Mouse (Mus musculus) kidney, postnatal 0 days (tissue): ENCODE measurements at regions not wholly inside any gene's neighbourhood (a gene's known extent, or its start where the extent isn't known, plus 50 kb on each side); places are given as distances from the start of the nearest gene placed in this dataset.

ENCODE experiments used
- ATAC-seq: fragments of 200-750 bp; cut with Nextera tagmentation; replicated peaks from 2 replicates; pipeline ENCODE4 v1.8.0; 2017; ENCODE audit warnings: low read depth, moderate number of reproducible peaks, moderate TSS enrichment, moderate library complexity; ENCODE audit not compliant: low FRiP score
- DNase-seq: peaks from one replicate; pipeline ENCODE4 v3.0.0-alpha.2; 2016; ENCODE audit warnings: low spot score
- H3K27ac ChIP-seq: fragments of 300-500 bp; sonication (generic); 2 replicates; pipeline ENCODE4 v1.5.1; 2014; ENCODE audit warnings: mild to moderate bottlenecking
- H3K27me3 ChIP-seq: fragments of 300-500 bp; sonication (generic); 2 replicates; pipeline ENCODE4 v1.6.1; 2014; ENCODE audit warnings: low read length, mixed read lengths; ENCODE audit not compliant: insufficient read depth
- H3K36me3 ChIP-seq: fragments of 300-500 bp; sonication (generic); 2 replicates; pipeline ENCODE4 v1.6.1; 2014; ENCODE audit warnings: low read length, mixed read lengths; ENCODE audit not compliant: insufficient read depth
- H3K4me1 ChIP-seq: fragments of 300-500 bp; sonication (generic); replicated peaks from 2 replicates; pipeline ENCODE4 v1.6.1; 2014; ENCODE audit warnings: antibody characterized with exemption, low read length, mixed read lengths; ENCODE audit not compliant: insufficient read depth
- H3K4me2 ChIP-seq: fragments of 300-500 bp; sonication (generic); 2 replicates; pipeline ENCODE4 v1.6.1; 2014; ENCODE audit warnings: mild to moderate bottlenecking, low read length, moderate library complexity, mixed read lengths
- H3K4me3 ChIP-seq: fragments of 300-500 bp; sonication (generic); replicated peaks from 2 replicates; pipeline ENCODE4 v1.5.1; 2014; ENCODE audit warnings: low read depth, low read length
- H3K9ac ChIP-seq: fragments of 300-500 bp; sonication (generic); 2 replicates; pipeline ENCODE4 v1.6.1; 2014; ENCODE audit warnings: low read depth, low read length
- H3K9me3 ChIP-seq: fragments of 300-500 bp; sonication (generic); replicated peaks from 2 replicates; pipeline ENCODE4 v1.6.1; 2016; ENCODE audit warnings: low read length, inconsistent platforms, mixed read lengths
- CTCF ChIP-seq: IDR thresholded peaks from 2 replicates; pipeline ENCODE4 v1.5.1; 2016; ENCODE audit warnings: antibody characterized with exemption, low read depth, mild to moderate bottlenecking, moderate library complexity
- WGBS: fragments of 180-500 bp; shearing (Covaris S2); extraction: QIAGEN DNeasy Blood & Tissue Kit; methylation state at CpG from one replicate; pipeline ENCODE4 v1.1.7; 2014; 5-methylcytosine and 5-hydroxymethylcytosine counted together

- Histone ChIP-seq H3K4me2 (no peak overlapping the region), H3K36me3 (no peaks in the 10 kb centered on the region), H3K4me3 (no peak overlapping the region), H3K9me3 (no peaks in the 10 kb centered on the region), H3K9ac (no peak overlapping the region), H3K27ac (no peak overlapping the region), H3K27me3 (no peaks in the 10 kb centered on the region), H3K4me1 (no peaks in the 10 kb centered on the region)
- TF ChIP-seq CTCF: no peak
- DNase-seq (no peak), ATAC-seq (no peak)
- WGBS: 39% methylated on average over 11 of the region's 11 CpGs
These were observed 227.4 kb upstream of the Ddx18 start for GRCm38 (mm10) chr1:121795024-121795786.

- no peak overlapping the region for H3K27ac ChIP-seq
- 23% methylated on average over 3 of the region's 3 CpGs for WGBS
- no peak overlapping the region for H3K4me3 ChIP-seq
- H3K9ac ChIP-seq: no peak overlapping the region
- ATAC-seq (no peak), DNase-seq (no peak)
- no peaks in the 10 kb centered on the region for H3K36me3 ChIP-seq
- no peaks in the 10 kb centered on the region for H3K9me3 ChIP-seq
- TF ChIP-seq CTCF: no peak
- no peaks in the 10 kb centered on the region for H3K4me1 ChIP-seq
- no peak overlapping the region for H3K4me2 ChIP-seq
- no peaks in the 10 kb centered on the region for H3K27me3 ChIP-seq
These were observed 217.8 kb upstream of the Ddx18 start for GRCm38 (mm10) chr1:121785631-121786030.

- WGBS: 89% methylated on average over 2 of the region's 2 CpGs
These were observed 206.2 kb upstream of the Ddx18 start for GRCm38 (mm10) chr1:121773988-121774387.

GRCm38 (mm10) chr1:121771444-121771843 is 203.7 kb upstream of the Ddx18 start:
- no peaks in the 10 kb centered on the region for H3K36me3 ChIP-seq
- no peak overlapping the region for H3K4me3 ChIP-seq
- DNase-seq (peak; percentile 32), ATAC-seq (no peak; the same call in 1 of the 2 replicates)
- WGBS: 46% methylated on average over 1 of the region's 1 CpGs
- TF ChIP-seq CTCF: no peak
- no peaks in the 10 kb centered on the region for H3K27me3 ChIP-seq
- no peak overlapping the region for H3K27ac ChIP-seq
- H3K9ac ChIP-seq: no peak overlapping the region
- no peak overlapping the region for H3K4me2 ChIP-seq
- H3K4me1 ChIP-seq: no peaks in the 10 kb centered on the region
- H3K9me3 ChIP-seq: no peaks in the 10 kb centered on the region

More at GRCm38 (mm10) chr1:121773988-121774387, 206.2 kb upstream of the Ddx18 start:
- H3K9me3 ChIP-seq: no peaks in the 10 kb centered on the region
- ATAC-seq (no peak), DNase-seq (no peak)
- no peaks in the 10 kb centered on the region for H3K4me1 ChIP-seq
- H3K4me2 ChIP-seq: no peak overlapping the region
- H3K27me3 ChIP-seq: no peaks in the 10 kb centered on the region
- H3K9ac ChIP-seq: no peak overlapping the region
- no peaks in the 10 kb centered on the region for H3K36me3 ChIP-seq
- H3K27ac ChIP-seq: no peak overlapping the region
- H3K4me3 ChIP-seq: no peak overlapping the region
- no peak for TF ChIP-seq CTCF

- Histone ChIP-seq H3K4me1 (no peaks in the 10 kb centered on the region), H3K4me3 (no peak overlapping the region), H3K9ac (no peak overlapping the region), H3K27ac (no peak overlapping the region), H3K27me3 (no peaks in the 10 kb centered on the region), H3K9me3 (no peaks in the 10 kb centered on the region), H3K4me2 (no peak overlapping the region), H3K36me3 (no peaks in the 10 kb centered on the region)
- no peak for TF ChIP-seq CTCF
- WGBS: 19% methylated on average over 12 of the region's 12 CpGs
- ATAC-seq (no peak), DNase-seq (peak; percentile 58)
These were observed 203.1 kb upstream of the Ddx18 start for GRCm38 (mm10) chr1:121770936-121771335.

GRCm38 (mm10) chr1:121760086-121760485 is 192.3 kb upstream of the Ddx18 start:
- no peak for ATAC-seq
- H3K9ac ChIP-seq: no peak overlapping the region
- DNase-seq: peak; percentile 3
- no peaks in the 10 kb centered on the region for H3K9me3 ChIP-seq
- H3K4me3 ChIP-seq: no peak overlapping the region
- H3K27me3 ChIP-seq: no peaks in the 10 kb centered on the region
- no peaks in the 10 kb centered on the region for H3K36me3 ChIP-seq
- no peak overlapping the region for H3K27ac ChIP-seq
- H3K4me2 ChIP-seq: no peak overlapping the region
- TF ChIP-seq CTCF: no peak
- 68% methylated on average over 3 of the region's 3 CpGs for WGBS
- no peaks in the 10 kb centered on the region for H3K4me1 ChIP-seq
